Mouse (Mus musculus): ENCODE data around the gene Pla2g2f.

The Pla2g2f gene

DNA sequence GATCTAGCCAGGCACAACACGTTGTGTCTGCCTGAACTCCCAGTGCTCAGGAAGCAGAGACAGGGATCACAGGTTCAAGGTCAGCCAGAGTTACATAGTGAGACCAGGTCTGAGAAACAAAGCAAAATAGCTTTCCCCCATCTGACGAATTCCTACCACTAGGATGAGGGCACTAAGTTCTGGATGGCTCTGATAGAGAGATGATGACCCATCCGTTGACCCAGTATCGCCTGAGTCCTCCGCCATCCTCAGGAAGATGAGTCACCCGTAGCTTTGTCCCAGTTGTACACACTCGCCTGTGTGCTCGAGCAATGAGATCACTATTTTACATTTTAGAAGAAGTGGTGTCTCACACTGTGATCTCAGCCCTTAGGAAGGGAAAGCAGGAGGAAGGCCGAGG is 4.8 kb upstream of the Pla2g2f start:
- DNase-seq (ENCODE audit: low spot score): no peak

DNA sequence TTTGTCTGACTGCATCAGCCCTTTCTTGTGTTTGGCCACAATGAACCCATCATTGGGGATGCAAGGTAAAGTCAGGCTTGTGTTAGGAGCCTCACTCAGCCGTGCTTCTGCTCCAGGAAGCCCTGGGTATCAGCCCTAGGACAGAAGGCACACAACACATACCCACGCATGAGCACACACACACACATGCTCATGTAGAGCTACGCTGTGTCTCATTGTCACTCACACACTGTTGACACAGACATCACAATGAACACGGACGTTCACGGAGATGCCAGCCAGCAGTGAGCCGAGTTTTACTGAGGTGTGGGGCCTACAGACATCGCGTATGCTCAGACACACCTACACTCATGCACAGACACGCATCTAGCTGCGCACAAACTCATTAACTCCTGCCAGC is 1.4 kb downstream of the Pla2g2f start:
- no peak for DNase-seq (ENCODE audit: low spot score)

DNA sequence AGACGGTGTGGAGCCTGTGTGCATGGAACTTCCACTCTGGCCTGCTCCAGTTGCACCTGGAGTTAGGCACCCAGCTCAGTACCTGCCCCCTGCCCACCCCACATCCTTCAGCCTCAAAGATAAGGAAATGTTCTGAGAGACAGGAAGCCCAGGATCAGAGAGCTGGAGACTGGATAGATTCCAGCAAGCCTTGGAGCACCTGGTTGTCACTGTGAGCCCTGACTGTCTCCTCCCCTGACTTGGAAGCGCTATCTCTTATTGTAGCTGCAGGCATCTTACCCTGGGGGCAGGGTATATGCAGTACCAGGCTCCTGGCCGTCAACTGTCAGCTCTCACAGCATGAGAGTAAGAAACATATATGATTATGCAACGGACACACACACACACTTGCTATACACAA is 2.0 kb downstream of the Pla2g2f start:
- DNase-seq (ENCODE audit: low spot score): no peak

DNA sequence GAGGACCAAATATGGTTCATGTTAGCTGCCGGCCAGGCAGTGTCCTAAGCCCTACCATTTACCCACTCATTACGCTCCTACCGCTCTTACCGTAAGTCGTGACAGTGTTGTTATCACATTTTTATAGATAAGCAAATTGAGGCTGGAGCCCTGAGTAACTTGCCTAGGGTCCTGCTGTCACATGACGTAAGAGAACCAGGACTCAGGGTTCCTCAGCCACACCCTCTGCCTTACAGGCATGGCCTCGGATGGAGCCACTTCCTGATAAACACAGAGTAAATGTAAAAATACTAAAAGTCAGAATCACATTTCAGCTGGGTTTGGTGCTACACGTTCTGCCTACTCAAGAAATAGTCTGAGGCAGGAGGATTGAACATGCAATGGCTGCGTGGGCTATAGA is 3.0 kb downstream of the Pla2g2f start:
- DNase-seq (ENCODE audit: low spot score): no peak

DNA sequence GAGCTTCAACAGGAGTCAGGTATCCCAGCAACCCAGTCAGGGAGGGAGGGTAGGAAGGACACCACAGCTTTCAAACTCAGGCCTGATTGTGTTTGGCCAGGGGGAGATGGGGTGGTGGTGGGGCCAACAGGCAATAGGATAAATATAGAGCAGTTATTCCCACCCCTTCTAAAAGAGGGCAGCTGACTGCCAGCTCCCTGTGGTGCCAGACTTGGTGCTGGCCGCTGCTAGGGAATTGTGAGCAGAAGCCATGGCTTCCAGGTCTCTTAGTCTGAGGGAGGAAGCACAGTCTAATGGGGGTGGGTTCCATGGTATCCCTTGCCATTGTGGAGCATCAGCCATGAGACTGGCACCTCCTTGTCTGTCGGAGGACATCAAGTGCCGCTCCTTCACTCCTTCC is 3.8 kb downstream of the Pla2g2f start:
- DNase-seq (ENCODE audit: low spot score): no peak

DNA sequence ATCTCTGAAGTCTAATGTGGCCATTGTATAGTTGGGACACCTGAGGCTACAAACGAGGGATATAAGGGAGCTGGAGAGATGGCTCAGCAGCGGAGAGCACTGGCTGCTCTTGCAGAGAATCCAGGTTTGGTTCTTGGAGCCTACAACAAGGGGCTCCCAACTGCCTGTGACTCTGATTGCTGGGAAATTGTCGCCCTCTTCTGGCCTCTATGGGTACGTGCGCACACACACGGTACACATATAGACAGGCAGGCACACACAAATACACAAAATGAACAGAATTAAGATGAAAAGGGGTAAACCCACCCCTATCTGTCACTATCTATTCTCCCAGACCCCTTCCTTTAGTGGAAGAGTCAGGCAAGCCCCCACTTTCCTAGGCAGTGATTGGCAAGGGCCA is 4.8 kb downstream of the Pla2g2f start:
- no peak for DNase-seq (ENCODE audit: low spot score)

DNA sequence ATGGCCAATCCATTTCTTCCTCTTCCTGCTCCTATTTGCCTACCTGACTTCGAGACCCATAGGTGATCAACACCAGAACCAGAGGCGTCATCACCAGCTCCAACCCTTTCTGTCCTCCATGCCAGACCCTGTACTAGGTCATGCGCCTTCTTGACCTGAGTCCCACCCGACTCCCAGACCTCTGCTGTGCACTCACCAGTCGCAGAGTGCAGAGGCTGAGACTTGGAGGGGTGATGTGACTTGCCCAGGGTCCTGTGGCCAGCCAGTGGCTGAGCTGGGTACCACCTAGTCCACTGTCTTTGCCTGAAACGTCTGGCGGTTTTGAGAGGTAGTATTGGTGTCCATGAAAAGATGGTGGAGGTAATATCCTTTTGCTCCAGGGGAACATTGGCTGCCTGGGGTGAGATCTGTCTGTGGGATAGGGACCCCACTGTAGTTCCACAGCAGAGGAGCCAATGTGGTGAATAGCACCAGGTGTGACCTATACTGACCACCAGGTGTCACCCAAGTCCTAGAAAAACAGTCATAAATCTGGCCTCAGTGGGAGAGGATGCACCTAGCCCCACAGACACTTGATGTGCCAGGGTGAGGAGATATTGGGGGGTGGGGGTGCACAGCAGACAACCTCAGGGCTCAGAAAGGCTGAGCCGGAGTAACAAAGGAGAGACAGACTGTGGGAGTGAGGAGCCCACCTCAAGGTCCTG is 8.9 kb downstream of the Pla2g2f start:
- DNase-seq (ENCODE audit: low spot score): peak; percentile 22

DNA sequence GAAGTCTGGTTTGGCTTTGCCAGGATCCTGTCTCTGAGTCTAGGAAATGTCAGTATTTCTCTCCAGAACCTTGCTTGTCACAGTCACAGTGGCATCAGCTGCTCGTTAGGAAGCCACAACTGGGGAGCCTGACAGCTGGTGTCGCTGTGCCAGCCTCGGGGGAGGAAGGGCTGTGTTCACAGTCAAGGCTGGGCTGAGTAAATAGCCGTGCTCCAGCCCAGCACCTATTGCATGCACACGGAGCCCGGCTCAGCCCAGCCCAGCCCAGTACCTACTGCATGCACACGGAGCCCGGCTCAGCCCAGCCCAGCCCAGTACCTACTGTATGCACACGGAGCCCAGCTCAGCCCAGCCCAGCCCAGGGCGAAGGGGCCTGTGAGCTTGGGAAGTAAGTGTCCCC is 9.6 kb downstream of the Pla2g2f start:
- no peak for DNase-seq (ENCODE audit: low spot score)

DNA sequence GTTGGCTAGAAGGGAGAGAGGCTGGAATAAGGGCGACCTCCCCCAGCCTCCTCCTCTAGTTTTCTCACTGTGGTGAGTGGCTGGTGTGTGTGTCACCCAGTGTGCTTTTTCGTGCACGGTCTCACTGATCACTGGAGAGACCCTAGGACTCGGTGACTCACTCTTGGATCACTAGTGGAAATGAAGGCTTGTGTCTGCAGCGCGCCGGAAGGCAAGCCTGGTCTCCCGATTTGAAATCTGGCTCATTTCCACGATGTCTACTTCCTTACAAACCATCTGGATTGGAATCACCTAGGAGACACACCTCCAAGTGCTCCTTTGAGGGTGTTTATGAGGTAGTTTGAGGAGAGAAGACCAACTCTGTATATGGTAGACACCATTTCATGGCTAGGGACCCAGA is 10.6 kb downstream of the Pla2g2f start:
- DNase-seq (ENCODE audit: low spot score): no peak

DNA sequence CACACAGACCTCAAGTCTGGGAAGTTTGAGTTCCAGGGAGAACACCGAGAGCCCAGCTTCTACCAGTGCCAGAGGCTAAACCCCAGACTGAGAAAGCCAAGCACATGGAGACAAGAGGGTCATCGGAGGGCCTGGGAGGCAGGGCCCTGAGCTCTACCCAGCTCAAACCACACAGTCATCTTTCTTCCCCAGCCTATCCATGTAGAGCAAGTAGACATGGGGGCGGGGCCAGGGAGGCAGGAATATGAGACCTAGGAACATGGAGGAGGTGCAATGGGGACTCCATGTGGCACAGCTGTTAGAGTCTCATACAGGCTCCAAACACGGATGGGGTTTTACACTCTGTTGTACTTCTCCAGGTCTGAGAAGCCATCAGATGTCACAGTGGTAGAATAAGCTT is 11.5 kb downstream of the Pla2g2f start:
- no peak for DNase-seq (ENCODE audit: low spot score)

DNA sequence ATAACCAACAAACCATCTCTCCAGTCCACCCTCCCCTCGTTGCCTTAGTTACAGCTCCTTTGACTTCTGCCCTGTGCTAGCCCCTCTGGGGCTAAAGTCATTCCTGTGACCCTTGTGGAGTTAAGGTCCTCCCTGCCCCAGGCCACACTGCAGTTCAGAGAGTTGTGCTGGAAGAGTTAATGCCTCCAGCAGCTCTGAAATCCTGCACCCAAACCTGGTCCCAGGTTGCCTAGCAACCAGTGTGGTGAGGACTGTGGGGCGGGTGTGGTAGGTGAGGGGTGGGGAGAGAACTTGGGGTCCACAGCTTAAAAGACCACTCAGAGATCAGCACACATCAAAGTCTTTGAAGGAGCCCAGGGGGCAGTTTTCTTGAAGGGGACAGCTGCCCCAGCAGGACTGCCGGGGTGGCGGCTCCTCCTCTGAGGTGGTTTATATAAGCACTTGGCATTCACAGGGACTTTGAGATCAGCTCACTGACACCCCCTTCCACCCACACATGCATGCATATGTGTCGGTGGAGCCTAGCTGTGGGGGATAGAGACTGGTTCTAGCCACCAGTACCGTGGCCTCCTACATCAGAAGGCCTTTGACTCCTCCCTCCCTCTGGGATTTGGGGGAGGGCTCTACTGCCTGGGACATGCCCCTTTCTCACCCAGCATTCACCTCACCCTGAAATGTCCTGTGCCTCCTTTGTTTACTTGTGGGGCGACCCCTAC is 18.1 kb downstream of the Pla2g2f start:
- no peak for DNase-seq (ENCODE audit: low spot score)

DNA sequence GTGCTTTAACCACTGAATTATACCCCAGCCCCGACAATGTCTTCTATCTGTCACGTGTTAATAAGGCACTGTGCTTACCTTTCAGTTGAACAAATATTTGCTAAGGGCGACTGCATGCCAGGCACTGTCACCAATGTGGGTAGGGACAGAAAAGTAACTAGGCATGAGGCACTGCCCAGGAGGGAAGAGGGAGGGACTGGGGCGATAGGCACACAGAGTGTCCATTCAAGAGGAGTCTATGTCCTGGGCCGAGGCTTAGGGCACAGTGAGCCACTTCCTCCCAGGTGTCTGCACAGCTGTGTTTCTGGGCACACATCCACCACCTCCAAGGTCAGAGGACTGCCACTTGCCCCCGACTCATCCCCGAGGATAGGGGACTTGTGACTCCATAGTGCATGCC is 20.4 kb downstream of the Pla2g2f start, which contains the start of gene Ubxn10:
Gene Ubxn10 (minus strand): TSS at position 137 of the 400 bp plus-strand sequence.
- DNase-seq (ENCODE audit: low spot score): peak; percentile 66

DNA sequence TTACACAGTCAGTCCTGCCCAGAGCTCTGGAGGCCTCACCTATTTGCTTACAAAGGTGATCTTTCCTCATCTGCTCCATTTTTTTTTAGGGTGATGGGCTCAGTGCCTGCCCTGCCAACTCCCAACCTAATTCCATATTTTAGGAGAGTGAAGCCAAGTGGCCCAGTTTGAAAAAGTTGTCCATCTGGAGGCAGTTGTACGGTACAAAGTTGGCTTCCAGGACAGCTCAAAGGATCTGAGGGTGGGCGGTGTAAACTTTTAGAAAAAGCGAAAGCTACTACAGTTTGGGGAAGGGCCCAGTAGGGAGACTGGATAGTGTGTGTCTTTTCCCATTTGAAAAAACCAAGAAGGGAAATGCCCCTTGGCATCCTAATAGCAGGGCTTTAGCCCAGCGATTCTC is 22.6 kb downstream of the Pla2g2f start:
- DNase-seq (ENCODE audit: low spot score): no peak

DNA sequence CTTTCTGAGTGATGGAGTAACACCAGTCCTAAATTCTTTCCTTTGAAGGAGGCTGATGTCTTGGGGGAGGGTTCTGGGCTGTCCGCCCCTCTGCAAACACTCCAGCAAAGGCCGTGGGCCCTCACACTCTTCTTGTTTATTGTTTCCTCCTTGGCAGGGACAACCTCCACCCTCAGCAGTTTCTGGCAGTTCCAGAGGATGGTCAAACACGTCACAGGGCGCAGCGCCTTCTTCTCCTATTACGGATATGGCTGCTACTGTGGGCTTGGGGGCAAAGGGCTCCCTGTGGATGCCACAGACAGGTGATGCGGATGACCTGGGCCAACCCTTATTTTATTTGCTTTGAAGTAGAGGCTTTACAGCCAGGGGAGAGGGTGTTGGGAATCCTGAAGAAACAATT is 23.3 kb downstream of the Pla2g2f start:
- DNase-seq (ENCODE audit: low spot score): no peak

DNA sequence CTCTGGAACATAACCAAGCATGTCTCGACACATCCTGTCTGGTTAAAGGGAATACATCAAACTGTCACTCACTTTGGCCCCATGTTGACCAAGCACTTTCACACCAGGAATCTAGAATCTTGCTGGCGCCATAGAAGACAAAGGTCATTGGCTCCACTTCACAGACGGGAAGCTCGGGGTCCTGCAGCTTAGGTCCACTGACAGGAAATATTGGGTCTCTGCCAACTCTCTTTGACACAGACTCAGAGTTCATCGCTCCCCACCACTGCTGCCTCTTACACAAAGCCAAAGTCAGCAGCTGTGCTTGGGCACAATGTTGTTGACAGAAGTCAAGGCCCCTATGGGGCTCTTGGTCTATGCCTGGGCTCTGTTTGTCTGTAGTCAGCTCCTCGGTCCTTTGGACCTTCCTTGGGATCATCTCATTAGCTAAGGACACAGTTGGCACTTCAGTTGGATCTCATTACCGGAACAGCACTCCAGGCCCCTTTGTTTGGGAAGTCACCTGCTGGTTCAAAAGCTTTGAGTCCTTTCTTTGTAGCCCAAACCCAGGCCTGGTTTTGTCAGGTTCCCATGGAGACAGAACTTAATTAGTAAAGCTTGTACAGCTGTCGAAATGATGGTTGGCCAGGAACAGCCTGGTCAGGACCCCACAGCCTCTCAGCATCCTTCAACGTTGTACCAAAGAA is 28.3 kb downstream of the Pla2g2f start:
- DNase-seq (ENCODE audit: low spot score): no peak

DNA sequence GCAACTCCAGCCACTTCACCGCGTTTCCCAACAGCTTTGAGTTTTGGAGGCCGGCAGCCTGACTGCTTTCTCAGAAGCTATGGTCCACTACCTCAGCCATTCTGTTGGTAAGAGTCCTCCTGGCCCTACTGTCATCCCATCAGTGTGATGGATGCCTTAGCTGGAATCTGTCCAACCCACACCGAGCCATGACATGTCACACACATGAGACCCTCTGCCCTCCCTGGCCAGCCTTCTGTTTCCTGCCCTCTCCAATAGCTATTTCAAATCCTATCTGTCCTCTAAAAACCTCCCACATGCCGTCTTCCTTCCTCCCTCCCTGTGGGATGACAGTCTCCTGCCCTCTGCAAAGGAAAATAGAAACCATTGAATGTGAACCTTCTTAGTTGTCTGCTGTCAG is 31.7 kb downstream of the Pla2g2f start:
- DNase-seq (ENCODE audit: low spot score): no peak

DNA sequence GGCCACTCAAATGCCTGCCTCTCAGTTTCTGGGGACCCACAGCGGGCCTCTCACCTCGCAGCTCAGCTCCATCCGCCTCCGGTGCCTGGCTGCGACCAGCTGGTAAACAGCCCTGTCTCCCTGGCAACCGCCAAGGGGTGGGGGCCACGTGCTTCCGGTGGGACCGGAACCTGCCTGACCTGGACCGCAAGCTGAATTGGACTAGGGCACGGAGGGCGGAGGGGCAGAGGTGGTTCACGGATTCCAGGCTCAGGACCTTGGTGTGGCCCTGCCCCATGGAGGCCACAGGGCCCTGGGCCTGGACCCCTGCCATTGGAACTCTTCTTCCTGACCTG is 32.3 kb downstream of the Pla2g2f start:
- DNase-seq (ENCODE audit: low spot score): peak; percentile 49

DNA sequence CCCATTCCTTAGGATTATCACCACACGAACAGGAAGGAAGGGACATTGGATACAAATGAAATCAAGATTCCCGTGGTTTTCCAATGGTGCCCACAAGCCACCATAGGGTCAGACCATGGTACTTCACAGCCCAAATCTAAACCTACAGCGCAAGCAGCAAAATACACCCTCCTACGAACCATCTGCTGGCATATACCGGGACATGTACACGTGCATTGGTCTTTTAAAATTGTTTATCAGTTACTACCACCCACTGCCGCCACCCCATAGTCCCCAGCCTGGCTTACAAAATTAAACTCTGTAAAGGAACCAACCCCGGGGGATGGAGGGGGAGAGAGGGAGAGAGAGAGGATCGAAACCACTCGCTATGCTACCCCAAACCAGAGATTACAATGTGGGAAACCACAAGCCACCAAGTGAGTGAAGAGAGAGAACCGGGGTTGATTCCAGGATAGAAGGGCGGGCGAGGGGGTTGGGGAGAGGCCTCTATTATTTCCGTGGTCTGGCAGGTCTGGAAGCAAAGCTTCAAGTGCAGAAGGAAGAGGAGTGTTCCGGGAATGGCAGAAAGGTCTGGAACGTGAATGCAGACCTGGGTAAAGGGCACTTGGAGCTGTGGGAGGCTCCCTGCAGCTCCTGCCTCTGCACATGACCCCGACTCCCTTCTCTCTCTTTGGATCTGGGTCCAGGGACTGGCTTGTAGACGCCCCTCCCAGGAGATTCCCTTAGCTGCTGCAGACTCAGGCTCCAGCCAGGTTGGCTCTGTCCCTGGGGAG is 32.9 kb downstream of the Pla2g2f start, which contains the start of gene Pla2g2c:
Gene Pla2g2c (plus strand): TSS at position 439 of the 773 bp plus-strand sequence.
- DNase-seq (ENCODE audit: low spot score): no peak

DNA sequence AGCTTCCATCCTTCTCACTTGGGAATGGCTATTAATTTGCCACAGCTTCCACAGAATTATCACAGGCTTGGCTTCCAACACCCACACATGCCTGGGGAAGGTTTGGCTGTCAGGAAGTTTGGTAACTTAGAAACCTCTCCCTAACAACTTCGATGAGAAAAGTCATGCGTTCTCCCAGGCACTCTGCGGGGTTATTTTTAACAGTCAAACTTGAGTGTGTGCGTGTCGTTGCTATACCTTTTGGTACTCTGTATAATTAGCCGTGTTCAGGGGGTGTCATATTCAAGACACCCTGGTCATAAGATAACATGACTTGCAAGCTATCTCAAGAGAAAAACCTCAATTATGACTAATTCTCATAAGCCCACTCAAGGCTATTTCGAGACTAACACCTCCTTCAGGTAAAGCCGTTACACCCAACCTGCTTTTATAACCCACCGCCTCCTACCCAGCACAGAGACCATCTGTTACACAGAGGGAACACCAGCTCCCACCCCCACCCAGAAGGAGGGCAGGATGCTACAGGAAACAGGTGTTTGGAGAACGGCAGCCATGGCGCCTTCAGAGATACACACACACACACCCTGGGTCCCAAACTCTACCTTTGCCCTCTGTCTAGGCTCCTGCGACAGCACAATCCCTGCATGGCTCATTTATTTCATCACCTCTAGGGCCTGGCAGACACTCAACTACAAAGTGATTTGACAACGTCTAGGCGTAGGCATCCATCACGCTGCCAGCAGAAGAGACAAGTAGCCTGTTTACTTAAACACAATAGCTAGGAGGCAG is 33.7 kb downstream of the Pla2g2f start:
- DNase-seq (ENCODE audit: low spot score): no peak

DNA sequence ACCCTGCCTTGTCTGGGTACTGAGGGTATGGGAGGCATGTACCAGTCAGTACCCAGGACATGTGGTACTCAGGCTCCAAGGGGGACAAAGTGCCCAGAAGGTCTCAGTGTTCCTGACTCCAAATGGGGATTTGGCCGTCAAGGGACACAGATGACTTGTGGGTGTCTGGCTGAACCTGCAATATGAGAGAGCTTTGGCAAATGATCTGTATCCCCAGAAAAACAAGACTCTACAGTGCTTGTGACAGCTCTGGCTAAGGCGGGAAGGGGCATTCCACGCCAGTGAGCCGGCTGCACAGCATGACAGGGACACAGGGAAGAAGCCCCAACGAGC is 38.2 kb downstream of the Pla2g2f start:
- DNase-seq (ENCODE audit: low spot score): no peak

DNA sequence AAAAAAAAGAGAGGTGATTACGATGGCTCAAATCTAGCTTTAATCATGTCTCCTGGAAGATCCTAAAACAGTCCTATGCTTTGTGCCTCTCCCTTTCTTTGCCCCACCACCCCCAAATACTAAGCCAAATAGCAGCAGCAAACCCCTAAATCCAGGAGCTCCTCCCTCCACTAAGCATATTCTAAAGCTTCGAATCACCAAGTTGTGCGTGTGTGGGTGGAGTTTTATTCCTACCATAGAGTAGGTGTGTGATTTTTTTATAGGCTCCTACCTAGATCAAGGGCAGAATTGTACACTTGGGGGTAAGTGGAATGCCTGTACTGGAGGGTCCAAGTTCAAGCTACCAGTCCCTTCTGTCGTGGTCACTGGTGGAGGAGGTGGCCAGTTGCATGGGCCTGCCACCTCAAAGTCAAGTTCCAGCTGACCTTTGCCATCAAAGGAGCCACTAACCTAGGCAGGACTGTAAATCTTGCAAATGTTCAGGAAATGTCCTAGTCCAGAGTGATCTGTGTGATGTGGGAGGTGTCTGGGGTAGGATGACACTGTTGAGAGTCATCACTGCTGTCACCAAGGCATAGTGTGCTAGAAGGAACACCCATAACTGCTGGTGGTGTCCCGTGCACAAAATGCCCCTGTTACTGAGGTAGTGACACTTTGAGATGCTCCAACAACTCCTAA is 38.7 kb downstream of the Pla2g2f start:
- no peak for DNase-seq (ENCODE audit: low spot score)

All from urinary bladder, postnatal 14 days (tissue).